Mouse (Mus musculus) intestine, embryonic 14.5 days (tissue): ENCODE data around the gene Agr3. TPM values are rescaled to one million over a fixed set of nuclear protein-coding genes. Genes with fewer than 3 reads are reported as not detected.

Experiments
- ATAC-seq: fragments of 200-750 bp; cut with Nextera tagmentation; replicated peaks from 2 replicates; pipeline ENCODE4 v1.8.0; 2017; ENCODE audit warnings: low read depth, moderate number of reproducible peaks, moderate TSS enrichment, moderate library complexity; ENCODE audit not compliant: low FRiP score, low TSS enrichment
- DNase-seq: peaks from one replicate; pipeline ENCODE4 v3.0.0-alpha.2; 2018; ENCODE audit warnings: low spot score
- H3K27ac ChIP-seq: fragments of 300-500 bp; sonication (generic); 2 replicates; pipeline ENCODE4 v1.5.1; 2014; ENCODE audit warnings: low read depth, mild to moderate bottlenecking, control low read depth
- H3K27me3 ChIP-seq: fragments of 300-500 bp; sonication (generic); replicated peaks from 2 replicates; pipeline ENCODE4 v1.6.1; 2014; ENCODE audit warnings: low read length, control low read depth; ENCODE audit not compliant: control insufficient read depth, insufficient read depth
- H3K36me3 ChIP-seq: fragments of 300-500 bp; sonication (generic); 2 replicates; pipeline ENCODE4 v1.6.1; 2014; ENCODE audit warnings: low read length, control low read depth; ENCODE audit not compliant: control insufficient read depth, insufficient read depth
- H3K4me1 ChIP-seq: fragments of 300-500 bp; sonication (generic); replicated peaks from 2 replicates; pipeline ENCODE4 v1.6.1; 2014; ENCODE audit warnings: low read length, control low read depth, mixed read lengths; ENCODE audit not compliant: control insufficient read depth, insufficient read depth
- H3K4me2 ChIP-seq: fragments of 300-500 bp; sonication (generic); 2 replicates; pipeline ENCODE4 v1.6.1; 2014; ENCODE audit warnings: low read length
- H3K4me3 ChIP-seq: fragments of 300-500 bp; sonication (generic); 2 replicates; pipeline ENCODE4 v1.5.1; 2014; ENCODE audit warnings: low read depth, low read length, control low read depth, mixed read lengths
- H3K9ac ChIP-seq: fragments of 300-500 bp; sonication (generic); 2 replicates; pipeline ENCODE4 v1.6.1; 2014; ENCODE audit warnings: mild to moderate bottlenecking, low read length
- H3K9me3 ChIP-seq: fragments of 300-500 bp; sonication (generic); 2 replicates; pipeline ENCODE4 v1.6.1; 2016; ENCODE audit warnings: low read length, control low read depth; ENCODE audit not compliant: control insufficient read depth
- WGBS: fragments of 180-500 bp; shearing (Covaris S2); extraction: QIAGEN DNeasy Blood & Tissue Kit; methylation state at CpG from one replicate; pipeline ENCODE4 v1.1.7; 2014; 5-methylcytosine and 5-hydroxymethylcytosine counted together
- polyA plus RNA-seq: library from polyadenylated mRNA; unstranded; fragments of >200 nt; fragmentation: Nextera tagmentation; extraction: Ambion mirVana; gene quantifications from 2 replicates; pipeline ENCODE4 v1.2.1, GENCODE M21; 2014

Agr3 gene
- polyA plus RNA-seq, 1 experiment from 2014 or later, result not detected

DNA sequence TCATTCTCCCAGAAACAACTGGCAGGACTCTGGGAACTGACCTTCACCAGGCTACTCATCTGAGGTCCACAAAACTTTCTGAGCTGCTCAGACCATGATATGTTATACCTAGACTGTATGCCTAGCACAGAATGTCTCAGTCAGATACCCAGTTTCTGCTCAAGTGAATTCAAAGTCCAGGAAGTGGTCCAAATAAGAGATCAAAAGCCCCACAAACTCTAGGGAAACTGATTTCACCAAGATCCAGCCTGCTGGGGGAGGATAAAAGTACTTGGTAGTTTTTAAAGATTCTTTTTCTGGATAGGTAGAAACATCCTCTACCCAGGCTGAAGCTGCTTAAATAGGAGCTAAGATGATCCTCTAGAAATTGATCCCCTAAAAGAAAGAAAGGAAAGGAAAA is 9.6 kb upstream of the Agr3 start:
- DNase-seq, result no peak
- Histone ChIP-seq H3K9ac (no peak overlapping the region), H3K9me3 (no peaks in the 10 kb centered on the region), H3K4me1 (no peaks in the 10 kb centered on the region), H3K27ac (no peak overlapping the region), H3K36me3 (no peaks in the 10 kb centered on the region), H3K4me3 (no peak overlapping the region), H3K4me2 (no peak overlapping the region), H3K27me3 (no peaks in the 10 kb centered on the region)
- ATAC-seq, result no peak

DNA sequence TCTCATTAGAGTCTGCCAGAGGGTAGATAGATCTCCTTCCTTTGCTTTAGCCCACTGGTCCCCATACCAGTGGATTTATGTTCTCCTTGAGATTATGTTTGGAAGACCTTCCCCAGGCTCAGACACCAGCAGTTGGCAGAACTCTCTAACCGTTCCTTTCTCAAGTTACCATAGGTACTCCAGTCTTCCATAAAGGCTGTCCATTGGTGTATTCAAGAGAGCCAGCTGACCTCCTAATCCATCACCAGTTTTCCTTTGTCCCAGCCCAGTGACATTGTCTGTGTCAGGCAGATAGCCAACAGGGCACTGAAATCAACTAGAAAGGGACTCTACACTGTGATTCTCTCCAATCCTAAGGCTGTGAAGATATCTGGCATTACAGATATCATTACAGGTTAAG is 9.0 kb upstream of the Agr3 start:
- Histone ChIP-seq H3K27ac (no peak overlapping the region), H3K4me1 (no peaks in the 10 kb centered on the region), H3K27me3 (no peaks in the 10 kb centered on the region), H3K36me3 (no peaks in the 10 kb centered on the region), H3K4me3 (no peak overlapping the region), H3K4me2 (no peak overlapping the region), H3K9ac (no peak overlapping the region), H3K9me3 (no peaks in the 10 kb centered on the region)
- ATAC-seq (no peak), DNase-seq (no peak)
- WGBS, result 43% methylated on average over 1 of the region's 1 CpGs

GRCm38 (mm10) chr12:35918031-35918430 is 7.4 kb upstream of the Agr3 start:
- WGBS, result 69% methylated on average over 1 of the region's 1 CpGs
- Histone ChIP-seq H3K4me2 (no peak overlapping the region), H3K36me3 (no peaks in the 10 kb centered on the region), H3K27ac (no peak overlapping the region), H3K9me3 (no peaks in the 10 kb centered on the region), H3K27me3 (no peaks in the 10 kb centered on the region), H3K4me3 (no peak overlapping the region), H3K4me1 (no peaks in the 10 kb centered on the region), H3K9ac (no peak overlapping the region)
- ATAC-seq (no peak), DNase-seq (no peak)

- H3K4me1 ChIP-seq, result no peaks in the 10 kb centered on the region
These were observed 2.4 kb downstream of the Agr3 start for GRCm38 (mm10) chr12:35927804-35928203.

DNA sequence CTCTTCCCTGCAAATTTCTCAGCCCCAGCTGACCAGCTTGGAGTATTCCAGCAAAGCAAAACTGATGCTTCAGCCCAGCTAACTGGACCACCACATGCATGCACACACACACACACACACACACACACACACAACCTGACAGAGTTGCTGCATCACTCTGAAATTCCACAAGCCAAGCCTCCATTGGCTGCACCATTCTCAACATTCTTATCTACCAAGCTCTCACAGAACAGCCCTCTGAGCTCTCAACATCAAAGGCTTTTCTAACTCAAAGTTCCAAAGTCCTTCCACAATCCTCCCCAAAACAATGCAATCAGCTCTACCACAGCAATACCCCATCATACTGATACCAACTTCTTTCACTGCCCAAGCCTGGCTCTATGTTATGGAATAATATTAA is 7.4 kb downstream of the Agr3 start:
- Histone ChIP-seq H3K27ac (no peak overlapping the region), H3K36me3 (no peaks in the 10 kb centered on the region), H3K27me3 (no peaks in the 10 kb centered on the region), H3K4me3 (no peak overlapping the region), H3K9me3 (no peaks in the 10 kb centered on the region), H3K4me1 (no peaks in the 10 kb centered on the region), H3K4me2 (no peak overlapping the region), H3K9ac (no peak overlapping the region)
- DNase-seq, result no peak
- peak; percentile 84 for ATAC-seq

More at GRCm38 (mm10) chr12:35927804-35928203, 2.4 kb downstream of the Agr3 start:
- Histone ChIP-seq H3K9me3 (no peaks in the 10 kb centered on the region), H3K27ac (no peak overlapping the region), H3K4me2 (no peak overlapping the region), H3K36me3 (no peaks in the 10 kb centered on the region), H3K27me3 (no peaks in the 10 kb centered on the region), H3K4me3 (no peak overlapping the region), H3K9ac (no peak overlapping the region)
- DNase-seq (no peak), ATAC-seq (no peak)
- 51% methylated on average over 2 of the region's 2 CpGs for WGBS

DNA sequence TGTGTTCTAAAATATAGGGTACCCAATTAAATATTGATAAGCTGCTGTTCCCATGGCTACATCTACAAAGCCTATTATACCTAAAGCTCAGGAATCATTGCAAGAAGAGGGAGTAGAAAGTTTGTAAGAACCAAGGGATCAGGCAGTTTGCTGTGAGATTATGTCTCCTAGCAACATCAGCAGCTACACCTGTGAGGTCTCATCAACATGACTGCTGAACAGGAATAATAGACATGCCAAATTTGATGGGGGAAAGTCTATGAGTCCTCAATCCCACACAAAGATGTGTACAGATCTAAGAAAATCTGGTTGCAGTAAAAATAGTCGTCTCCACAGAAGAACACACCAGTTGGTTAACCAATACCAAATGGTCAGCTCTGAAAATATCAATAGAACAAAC is 26.3 kb downstream of the Agr3 start:
- Histone ChIP-seq H3K27me3 (no peaks in the 10 kb centered on the region), H3K4me1 (no peaks in the 10 kb centered on the region), H3K36me3 (no peaks in the 10 kb centered on the region), H3K4me3 (no peak overlapping the region), H3K4me2 (no peak overlapping the region), H3K9me3 (no peaks in the 10 kb centered on the region), H3K9ac (no peak overlapping the region), H3K27ac (no peak overlapping the region)
- DNase-seq (no peak), ATAC-seq (no peak)
- 72% methylated on average over 1 of the region's 1 CpGs for WGBS

- Histone ChIP-seq H3K27ac (no peak overlapping the region), H3K36me3 (no peaks in the 10 kb centered on the region), H3K4me2 (no peak overlapping the region), H3K27me3 (no peaks in the 10 kb centered on the region), H3K9me3 (no peaks in the 10 kb centered on the region), H3K4me3 (no peak overlapping the region), H3K9ac (no peak overlapping the region), H3K4me1 (no peaks in the 10 kb centered on the region)
- DNase-seq, result no peak
- WGBS, result 84% methylated on average over 2 of the region's 2 CpGs
- no peak for ATAC-seq
These were observed 31.8 kb downstream of the Agr3 start for GRCm38 (mm10) chr12:35957235-35957634.

GRCm38 (mm10) chr12:35966098-35966767 is 40.8 kb downstream of the Agr3 start:
- no peak overlapping the region for H3K4me3 ChIP-seq
- no peak overlapping the region for H3K27ac ChIP-seq
- no peaks in the 10 kb centered on the region for H3K4me1 ChIP-seq
- WGBS, result 49% methylated on average over 7 of the region's 7 CpGs
- H3K27me3 ChIP-seq, result no peaks in the 10 kb centered on the region
- H3K9me3 ChIP-seq, result no peaks in the 10 kb centered on the region
- H3K9ac ChIP-seq, result no peak overlapping the region
- H3K36me3 ChIP-seq, result no peaks in the 10 kb centered on the region
- ATAC-seq, result peak; percentile 76; the same call in 1 of the 2 replicates
- no peak for DNase-seq
- H3K4me2 ChIP-seq, result no peak overlapping the region

DNA sequence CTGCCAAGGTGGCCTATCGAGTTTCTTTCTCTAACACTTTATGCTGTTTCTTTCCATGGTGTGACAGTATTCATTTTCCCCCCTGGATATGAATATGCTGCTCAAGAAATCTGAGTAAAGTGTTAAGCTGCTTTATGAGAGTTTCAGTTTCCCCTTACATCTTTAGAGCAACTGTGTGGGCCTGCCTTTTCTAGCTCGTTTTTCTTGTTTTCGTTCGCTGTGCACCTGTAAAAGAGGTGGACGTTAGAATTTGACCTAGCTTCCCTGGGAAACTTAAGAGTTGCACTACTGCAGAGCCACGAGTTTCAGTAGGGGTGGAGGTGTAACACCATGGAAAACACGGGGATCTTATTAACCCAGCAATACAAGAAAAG is 41.3 kb downstream of the Agr3 start:
- no peaks in the 10 kb centered on the region for H3K36me3 ChIP-seq
- H3K4me1 ChIP-seq, result no peaks in the 10 kb centered on the region
- ATAC-seq (no peak), DNase-seq (no peak)
- no peaks in the 10 kb centered on the region for H3K9me3 ChIP-seq
- no peak overlapping the region for H3K4me2 ChIP-seq
- no peaks in the 10 kb centered on the region for H3K27me3 ChIP-seq
- 65% methylated on average over 7 of the region's 7 CpGs for WGBS
- H3K4me3 ChIP-seq, result no peak overlapping the region
- H3K27ac ChIP-seq, result no peak overlapping the region
- no peak overlapping the region for H3K9ac ChIP-seq
